Mouse (Mus musculus): ENCODE data around the gene Irf8. TPM values are rescaled to one million over a fixed set of nuclear protein-coding genes. Genes with fewer than 3 reads are reported as not detected.

Irf8 gene
- total and polyA plus RNA-seq, 2 experiments from 2014 or later: 11.5 to 15.2 TPM

GRCm38 (mm10) chr8:120747286-120747685 is 11.1 kb downstream of the Irf8 start:
- ATAC-seq (ENCODE audit: insufficient read depth, low read depth): no peak
- Histone ChIP-seq H3K4me3 (ENCODE audit: low read depth, low read length) (no peak overlapping the region), H3K9ac (replicated peaks; ENCODE audit: low read depth, low read length) (no peak overlapping the region), H3K9me3 (replicated peaks; ENCODE audit: control insufficient read depth, low read length) (no peaks in the 10 kb centered on the region), H3K27ac (ENCODE audit: low read depth) (no peak overlapping the region), H3K4me1 (ENCODE audit: control insufficient read depth, insufficient read depth) (peaks cover 7% of the 10 kb centered on the region), H3K27me3 (ENCODE audit: control insufficient read depth, insufficient read depth, low read length) (no peaks in the 10 kb centered on the region), H3K36me3 (replicated peaks; ENCODE audit: control insufficient read depth, insufficient read depth, low read length) (no peaks in the 10 kb centered on the region), H3K4me2 (ENCODE audit: low read depth, low read length) (no peak overlapping the region)
- no peak for TF ChIP-seq EP300 (IDR thresholded peaks at IDR 0.05; ENCODE audit: low read depth)
- no peak for TF ChIP-seq CTCF (IDR thresholded peaks at IDR 0.05; ENCODE audit: low read depth)
- DNase-seq (ENCODE audit: low spot score): no peak
- 75% methylated on average over 7 of the region's 7 CpGs for WGBS

GRCm38 (mm10) chr8:120750616-120751015 is 14.5 kb downstream of the Irf8 start:
- peaks cover 7% of the 10 kb centered on the region for H3K4me1 ChIP-seq (ENCODE audit: control insufficient read depth, insufficient read depth)
- no peak for ATAC-seq (ENCODE audit: insufficient read depth, low read depth)
- H3K36me3 ChIP-seq (replicated peaks; ENCODE audit: control insufficient read depth, insufficient read depth, low read length): no peaks in the 10 kb centered on the region
- no peak overlapping the region for H3K27ac ChIP-seq (ENCODE audit: low read depth)
- no peak overlapping the region for H3K4me3 ChIP-seq (ENCODE audit: low read depth, low read length)
- TF ChIP-seq EP300 (IDR thresholded peaks at IDR 0.05; ENCODE audit: low read depth) (no peak), CTCF (IDR thresholded peaks at IDR 0.05; ENCODE audit: low read depth) (no peak)
- WGBS: 84% methylated on average over 9 of the region's 9 CpGs
- no peak for DNase-seq (ENCODE audit: low spot score)
- no peaks in the 10 kb centered on the region for H3K9me3 ChIP-seq (replicated peaks; ENCODE audit: control insufficient read depth, low read length)
- H3K4me2 ChIP-seq (ENCODE audit: low read depth, low read length): no peak overlapping the region
- H3K9ac ChIP-seq (replicated peaks; ENCODE audit: low read depth, low read length): no peak overlapping the region
- H3K27me3 ChIP-seq (ENCODE audit: control insufficient read depth, insufficient read depth, low read length): no peaks in the 10 kb centered on the region

- no peaks in the 10 kb centered on the region for H3K9me3 ChIP-seq (replicated peaks; ENCODE audit: control insufficient read depth, low read length)
- DNase-seq (ENCODE audit: low spot score): no peak
- 51% methylated on average over 21 of the region's 21 CpGs for WGBS
- H3K4me2 ChIP-seq (ENCODE audit: low read depth, low read length): peak overlapping the region; percentile 42
- no peaks in the 10 kb centered on the region for H3K27me3 ChIP-seq (ENCODE audit: control insufficient read depth, insufficient read depth, low read length)
- peaks cover 7% of the 10 kb centered on the region for H3K4me1 ChIP-seq (ENCODE audit: control insufficient read depth, insufficient read depth)
- H3K4me3 ChIP-seq (ENCODE audit: low read depth, low read length): no peak overlapping the region
- no peaks in the 10 kb centered on the region for H3K36me3 ChIP-seq (replicated peaks; ENCODE audit: control insufficient read depth, insufficient read depth, low read length)
- ATAC-seq (ENCODE audit: insufficient read depth, low read depth): peak; percentile 19
- TF ChIP-seq EP300 (IDR thresholded peaks at IDR 0.05; ENCODE audit: low read depth) (no peak), CTCF (IDR thresholded peaks at IDR 0.05; ENCODE audit: low read depth) (no peak)
- H3K27ac ChIP-seq (ENCODE audit: low read depth): peak overlapping the region; percentile 62
- H3K9ac ChIP-seq (replicated peaks; ENCODE audit: low read depth, low read length): peak overlapping the region; percentile 31; the same call in 1 of the 2 replicates
These were observed 15.3 kb downstream of the Irf8 start for GRCm38 (mm10) chr8:120751226-120752081.

GRCm38 (mm10) chr8:120752082-120752452 is 15.9 kb downstream of the Irf8 start:
- DNase-seq (ENCODE audit: low spot score) (peak; percentile 85), ATAC-seq (ENCODE audit: insufficient read depth, low read depth) (peak; percentile 80)
- Histone ChIP-seq H3K36me3 (replicated peaks; ENCODE audit: control insufficient read depth, insufficient read depth, low read length) (no peaks in the 10 kb centered on the region), H3K27ac (ENCODE audit: low read depth) (peak overlapping the region; percentile 62), H3K4me1 (ENCODE audit: control insufficient read depth, insufficient read depth) (peaks cover 7% of the 10 kb centered on the region), H3K9me3 (replicated peaks; ENCODE audit: control insufficient read depth, low read length) (no peaks in the 10 kb centered on the region), H3K4me3 (ENCODE audit: low read depth, low read length) (no peak overlapping the region), H3K27me3 (ENCODE audit: control insufficient read depth, insufficient read depth, low read length) (no peaks in the 10 kb centered on the region), H3K4me2 (ENCODE audit: low read depth, low read length) (peak overlapping the region; percentile 42), H3K9ac (replicated peaks; ENCODE audit: low read depth, low read length) (0 out of 2 replicates have a peak overlapping the region, but pooled peaks have one; percentile 31)
- TF ChIP-seq EP300 (IDR thresholded peaks at IDR 0.05; ENCODE audit: low read depth) (peak; percentile 58; the same call in 1 of the 2 replicates), CTCF (IDR thresholded peaks at IDR 0.05; ENCODE audit: low read depth) (no peak)
- WGBS: 3% methylated on average over 12 of the region's 12 CpGs

- H3K27me3 ChIP-seq (ENCODE audit: control insufficient read depth, insufficient read depth, low read length): no peaks in the 10 kb centered on the region
- 93% methylated on average over 22 of the region's 22 CpGs for WGBS
- DNase-seq (ENCODE audit: low spot score): no peak
These were observed 17.3 kb downstream of the Irf8 start for GRCm38 (mm10) chr8:120753476-120753875.

More at GRCm38 (mm10) chr8:120753476-120753875, 17.3 kb downstream of the Irf8 start:
- Histone ChIP-seq H3K9ac (replicated peaks; ENCODE audit: low read depth, low read length) (no peak overlapping the region), H3K9me3 (replicated peaks; ENCODE audit: control insufficient read depth, low read length) (no peaks in the 10 kb centered on the region), H3K27ac (ENCODE audit: low read depth) (no peak overlapping the region), H3K36me3 (replicated peaks; ENCODE audit: control insufficient read depth, insufficient read depth, low read length) (no peaks in the 10 kb centered on the region), H3K4me1 (ENCODE audit: control insufficient read depth, insufficient read depth) (peaks cover 7% of the 10 kb centered on the region), H3K4me3 (ENCODE audit: low read depth, low read length) (no peak overlapping the region), H3K4me2 (ENCODE audit: low read depth, low read length) (no peak overlapping the region)
- ATAC-seq (ENCODE audit: insufficient read depth, low read depth): no peak
- TF ChIP-seq EP300 (IDR thresholded peaks at IDR 0.05; ENCODE audit: low read depth) (no peak), CTCF (IDR thresholded peaks at IDR 0.05; ENCODE audit: low read depth) (no peak)

Measured in heart, postnatal 0 days (tissue).